Mouse (Mus musculus) mammary gland, adult 2 months (tissue): Measurements from ENCODE around the gene Slitrk2. TPM values are rescaled to one million over a fixed set of nuclear protein-coding genes. Genes with fewer than 3 reads are reported as not detected.

Source experiments
- polyA plus RNA-seq: library from polyadenylated mRNA; depleted of rRNA; stranded (reverse); fragments of >200 nt; gene quantifications from 2 replicates; pipeline ENCODE4 v1.2.3, GENCODE M21; 2012; ENCODE audit warnings: low replicate concordance; rRNA removed

The Slitrk2 gene
- 0.01 and 0.06 TPM in 2 replicates for polyA plus RNA-seq

DNA sequence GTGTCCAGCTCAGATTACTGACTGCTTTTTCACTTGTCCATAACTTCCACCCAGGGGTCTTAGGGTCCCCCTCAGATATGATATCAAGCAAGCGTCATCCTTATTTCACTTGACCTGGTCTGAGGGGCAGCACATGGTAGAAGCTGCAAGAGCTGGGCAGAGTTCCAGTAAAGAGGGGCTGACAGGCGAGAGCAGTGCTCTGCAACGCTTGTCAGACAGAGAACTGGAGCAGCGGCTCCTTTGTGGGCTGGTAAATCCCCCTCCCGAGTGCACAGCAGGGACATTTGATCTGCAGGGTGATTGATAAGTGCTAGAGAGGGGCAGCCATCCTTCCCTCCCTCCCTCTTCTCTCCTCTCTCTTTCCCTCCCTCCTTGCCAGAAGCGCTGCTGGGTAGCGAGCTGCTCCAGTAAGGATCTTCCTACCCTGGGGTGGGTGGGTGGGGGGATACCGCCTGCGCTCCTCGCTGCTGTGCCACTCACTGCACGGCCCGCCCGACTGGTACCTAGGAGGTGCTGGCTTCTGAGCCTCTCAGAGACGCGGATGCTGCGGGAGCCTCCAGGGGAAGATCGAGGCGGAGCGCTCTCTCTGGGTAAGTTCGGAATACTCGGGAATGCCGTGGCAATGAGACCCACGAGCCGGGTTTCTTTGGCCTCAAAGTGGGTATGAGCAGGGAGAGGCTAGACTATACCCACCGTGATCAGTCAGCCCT is at the start of gene Slitrk2:
Slitrk2 (plus strand) TSS at position 408 of the 710 bp plus-strand sequence.

